Mouse (Mus musculus) cerebellum, adult (tissue): Measurements from ENCODE around the gene Nfx1.
"Not testable (repeated sequence)": the region's sequence is repeated elsewhere in the genome, so short reads cannot be mapped to it uniquely, and the experiment has no call there.

Source experiments
- ATAC-seq: cut with Nextera tagmentation; 2 replicates; pipeline ENCODE4 v1.9.2; 2017; ENCODE audit warnings: mild to moderate bottlenecking, moderate library complexity, mixed read lengths; ENCODE audit not compliant: insufficient number of reproducible peaks, low FRiP score, low TSS enrichment

Nfx1 gene

DNA sequence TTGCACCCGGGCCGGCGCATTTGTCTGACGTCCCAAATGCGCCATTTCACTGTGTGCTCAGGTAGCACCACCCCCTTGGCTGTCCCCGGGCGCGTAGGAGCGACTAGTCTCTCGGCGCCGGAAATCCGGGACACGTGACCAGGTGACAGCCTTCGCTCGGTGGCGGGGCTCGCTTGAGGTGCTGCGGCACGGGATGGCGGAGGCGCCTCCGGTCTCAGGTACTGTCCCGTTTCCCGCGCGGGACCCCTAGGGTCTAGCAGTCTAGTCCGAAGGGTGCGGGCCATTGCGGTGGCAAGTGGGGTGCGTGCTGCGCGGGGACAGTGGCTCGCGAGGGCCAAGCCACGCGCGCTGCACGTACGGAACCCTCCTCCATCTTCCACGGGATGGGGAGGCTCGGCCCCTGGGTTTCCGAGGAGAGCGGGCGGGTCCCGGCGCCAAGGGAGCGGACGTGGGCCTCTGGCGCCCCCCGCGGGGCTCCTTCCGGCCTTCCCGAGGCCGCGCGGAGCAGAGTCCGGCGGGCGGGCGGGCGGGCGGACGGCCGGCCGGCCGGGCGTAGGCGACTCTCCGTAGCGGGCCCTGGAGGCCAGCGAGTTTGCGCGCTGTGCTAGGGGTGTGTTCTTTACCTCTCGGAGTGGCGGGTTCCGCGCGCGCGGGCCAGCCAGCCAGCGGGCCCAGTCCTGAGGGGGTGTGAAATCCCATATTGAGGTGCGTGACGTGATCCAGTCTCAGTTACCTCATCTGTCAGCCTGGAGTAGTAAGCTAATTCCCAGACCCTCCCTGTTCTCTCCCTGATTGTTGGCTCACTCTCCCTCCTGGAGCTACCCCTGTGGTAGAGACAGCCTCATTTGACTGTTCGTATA is at the start of gene Nfx1:
Gene Nfx1, plus strand, starts transcription at position 65 of the 860 bp plus-strand sequence.
- ATAC-seq = peak; percentile 93

- no peak for ATAC-seq
Measured at GRCm38 (mm10) chr4:40921288-40921687, 49.4 kb upstream of the Nfx1 start.

GRCm38 (mm10) chr4:40923087-40923651 is 47.5 kb upstream of the Nfx1 start:
- no peak for ATAC-seq

DNA sequence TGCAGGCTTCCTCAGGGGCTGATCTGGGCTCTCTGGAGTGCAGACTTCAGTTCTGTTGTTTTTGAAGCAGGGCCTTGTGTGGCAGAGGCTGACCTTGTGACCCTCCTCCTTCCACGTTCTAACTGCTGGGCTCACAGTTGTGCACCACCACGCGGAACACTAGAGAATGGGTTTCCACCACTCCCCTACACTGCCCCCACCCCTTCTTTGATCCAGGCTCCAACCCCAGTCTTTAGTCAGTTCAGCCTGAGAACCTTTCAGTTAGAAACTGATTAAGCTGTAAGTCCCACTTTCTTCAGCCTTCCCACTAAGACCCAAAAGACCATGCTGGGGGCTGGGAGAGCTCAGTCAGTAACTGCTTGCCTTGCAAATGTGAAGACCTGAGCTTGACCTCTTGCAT is 45.1 kb upstream of the Nfx1 start:
- ATAC-seq = no peak

DNA sequence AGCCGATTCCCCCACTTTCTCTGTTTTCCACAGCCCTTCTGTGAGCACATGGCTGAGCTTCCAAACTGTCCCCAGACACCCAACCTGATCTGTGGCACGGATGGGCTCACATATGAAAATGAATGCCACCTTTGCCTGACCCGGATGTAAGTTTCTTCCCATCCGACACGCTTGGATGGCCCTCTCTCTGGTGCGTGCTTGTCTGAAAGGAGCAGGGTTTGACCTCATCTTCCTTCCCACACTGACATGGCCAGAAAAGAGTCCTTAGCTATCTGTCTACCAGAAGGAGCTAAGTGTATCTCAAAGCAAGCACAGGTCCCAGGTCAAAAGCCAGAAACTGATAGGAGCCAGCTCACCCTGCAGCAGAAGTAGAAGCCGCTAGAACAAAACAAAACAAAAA is 41.7 kb upstream of the Nfx1 start:
- no peak for ATAC-seq

GRCm38 (mm10) chr4:40933694-40934093 is 37.0 kb upstream of the Nfx1 start:
- ATAC-seq = no peak

DNA sequence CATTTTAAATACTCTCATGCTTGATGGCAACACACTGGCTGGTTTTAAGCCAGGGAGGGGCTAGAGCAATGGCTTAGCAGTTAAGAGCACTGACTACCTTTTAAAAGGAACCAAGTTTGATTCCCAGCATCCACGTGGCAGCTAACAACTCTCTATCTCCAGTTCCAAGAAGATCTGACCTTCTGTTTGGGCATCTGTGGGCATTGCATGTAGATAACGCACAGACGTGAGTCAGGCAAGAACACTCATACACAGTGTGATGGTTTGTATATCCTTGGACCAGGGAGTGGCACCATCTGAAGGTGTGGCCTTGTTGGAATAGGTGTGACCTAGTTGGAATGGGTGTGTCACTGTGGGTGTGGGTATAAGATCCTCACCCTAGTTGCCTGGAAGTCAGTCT is 36.3 kb upstream of the Nfx1 start:
- not testable (repeated sequence) for ATAC-seq

DNA sequence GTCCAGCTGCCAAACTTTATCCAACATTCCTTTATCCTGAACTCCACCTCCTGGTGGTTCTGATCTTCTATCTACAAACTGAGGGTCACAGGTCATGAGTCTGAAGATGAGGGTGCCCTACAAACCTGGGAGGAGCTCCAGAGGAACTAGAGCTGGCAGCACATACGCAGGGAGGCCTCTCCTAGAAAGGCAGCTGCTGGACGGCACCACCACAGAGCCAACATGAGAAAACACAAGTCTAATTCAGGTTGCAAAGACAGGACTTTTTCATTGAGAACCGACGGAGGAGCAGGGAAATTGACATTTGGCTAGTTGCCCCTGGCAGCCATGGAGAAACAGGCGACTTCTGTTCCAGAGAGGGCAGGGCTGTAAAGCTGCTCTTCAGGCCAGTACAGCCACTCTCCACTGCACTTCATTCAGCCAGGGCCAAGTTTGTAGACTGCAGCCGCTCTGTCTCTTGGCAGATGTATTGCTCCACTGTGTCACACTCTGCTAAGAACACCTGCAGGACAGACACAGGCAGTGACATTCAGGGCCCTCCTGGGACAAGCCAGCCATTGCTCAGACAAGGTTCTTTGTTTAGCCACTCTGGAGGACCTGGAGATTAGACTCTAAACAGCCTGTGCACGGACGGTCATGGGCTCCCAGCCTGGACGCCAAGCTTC is 34.4 kb upstream of the Nfx1 start:
- ATAC-seq = peak; percentile 52

DNA sequence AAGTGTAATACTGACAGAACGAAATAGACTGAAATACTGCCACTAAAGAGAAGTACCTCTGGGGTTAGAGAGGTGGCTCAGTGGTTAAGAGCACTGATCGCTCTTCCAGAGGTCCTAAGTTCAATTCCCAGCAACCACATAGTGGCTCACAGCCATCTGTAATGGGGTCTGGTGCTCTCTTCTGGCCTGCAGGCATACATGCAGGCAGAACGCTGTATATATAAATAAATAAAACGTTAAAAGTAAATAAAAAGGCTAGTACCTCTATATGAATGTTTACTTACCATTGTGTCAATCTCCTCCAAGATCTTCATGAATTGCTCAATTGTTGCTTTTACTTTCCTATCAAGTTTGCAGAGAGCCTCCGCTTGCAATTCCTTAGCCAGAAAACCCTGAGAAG is 31.9 kb upstream of the Nfx1 start:
- ATAC-seq = no peak

DNA sequence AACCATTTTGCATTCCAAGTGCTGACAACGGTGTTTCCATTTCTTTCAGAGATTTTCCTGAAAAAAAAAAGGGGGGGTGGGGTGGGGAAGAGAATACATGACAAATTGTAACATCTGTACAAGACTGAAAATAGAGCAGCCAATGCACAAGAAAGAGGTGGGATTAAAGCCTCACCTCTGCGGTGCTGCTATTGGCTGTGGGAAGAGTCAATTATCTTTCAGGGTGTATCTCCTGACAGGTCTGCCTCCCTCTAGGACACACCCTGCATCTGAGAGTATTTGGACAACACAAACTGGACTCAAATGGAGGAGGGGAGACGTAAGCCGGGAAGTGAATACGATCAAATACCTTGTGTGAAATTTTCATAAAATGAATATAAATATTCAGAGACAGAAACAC is 27.1 kb upstream of the Nfx1 start:
- no peak for ATAC-seq

DNA sequence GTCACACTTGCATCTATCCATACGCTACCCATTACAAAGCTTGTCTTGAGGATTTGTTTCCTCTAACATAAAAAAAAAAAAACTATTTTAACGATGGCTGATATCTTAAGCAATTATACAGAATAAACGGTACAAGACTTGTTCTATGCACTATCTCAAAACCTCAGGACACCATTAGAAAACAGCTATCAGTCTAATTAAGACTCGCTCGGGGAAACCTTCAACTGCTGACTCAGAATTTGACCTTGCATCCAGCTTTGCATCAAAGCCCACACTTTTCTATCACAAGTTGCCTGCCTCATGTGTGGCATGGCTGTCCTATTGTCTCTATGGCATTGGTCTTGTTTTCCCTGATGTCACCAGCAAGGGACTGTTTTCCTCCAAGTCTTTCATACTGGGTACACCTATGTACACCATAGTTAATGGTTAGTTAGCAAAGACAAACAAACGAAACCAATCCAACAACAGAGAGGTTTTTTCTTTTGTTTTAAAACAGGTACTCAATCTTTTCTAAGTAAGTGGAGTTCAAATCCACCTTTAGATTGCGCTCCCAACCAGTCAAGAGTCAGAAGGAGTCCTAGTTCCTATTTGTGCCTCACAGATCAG is 24.1 kb upstream of the Nfx1 start:
- ATAC-seq = no peak

DNA sequence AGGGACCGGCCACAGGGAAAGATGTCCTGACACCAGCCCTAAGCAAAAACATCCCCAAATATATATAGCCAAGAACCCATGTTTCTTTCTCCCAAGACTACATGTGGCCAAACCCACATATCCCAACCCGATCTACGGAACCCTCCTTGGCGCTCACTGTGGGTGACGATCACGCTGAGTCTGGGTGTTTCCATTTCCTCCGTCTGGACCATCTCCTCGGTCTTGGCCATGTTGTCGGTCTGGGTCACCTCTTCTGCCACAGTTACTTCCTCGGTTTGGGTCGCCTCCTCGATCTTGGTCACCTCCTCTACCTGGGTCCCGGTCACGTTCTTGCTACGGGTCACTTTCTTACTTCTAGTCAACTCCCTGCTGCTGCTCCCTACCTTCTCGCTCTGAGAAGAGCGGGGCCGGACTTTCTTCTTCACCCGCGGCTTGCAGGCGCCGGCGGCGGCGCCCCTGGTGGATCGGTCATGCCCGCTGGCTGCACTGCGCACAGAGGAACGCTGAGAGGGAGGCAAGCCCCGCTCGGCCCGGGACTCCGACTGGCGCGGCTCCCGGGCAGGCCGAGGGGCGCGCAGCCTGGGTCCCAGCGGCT is 23.0 kb upstream of the Nfx1 start:
- peak; percentile 71 for ATAC-seq

DNA sequence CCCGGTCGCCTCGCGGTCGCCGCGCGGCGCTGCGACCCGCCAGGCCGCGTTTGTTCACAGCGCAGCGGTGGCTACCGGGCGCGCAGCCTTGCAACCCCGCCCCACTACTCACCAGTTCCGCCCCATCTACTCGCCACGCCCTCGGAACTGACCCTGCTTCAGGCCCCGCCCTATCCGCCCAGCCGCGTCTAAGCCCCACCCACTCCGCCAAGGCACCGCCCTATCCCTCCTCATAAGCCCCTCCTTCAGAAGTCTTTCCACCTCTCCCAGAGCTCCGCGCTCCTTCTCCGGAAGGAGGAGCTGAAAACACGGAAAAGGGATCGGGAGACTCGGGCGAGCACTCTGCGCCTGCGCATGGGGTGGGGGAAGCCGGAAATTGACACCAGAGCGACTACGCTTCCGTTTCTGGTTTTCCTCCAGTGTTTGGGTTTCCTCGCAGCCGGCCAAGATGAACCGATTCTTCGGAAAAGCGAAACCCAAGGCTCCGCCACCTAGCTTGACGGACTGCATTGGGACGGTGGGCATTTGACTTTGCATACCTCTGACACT is 22.5 kb upstream of the Nfx1 start, which contains the start of the genes Bag1 and Chmp5:
Gene Bag1, minus strand, starts transcription at position 135 of the 549 bp plus-strand sequence.
Gene Chmp5, plus strand, starts transcription at position 248 of the 549 bp plus-strand sequence.
- ATAC-seq = peak; percentile 94

GRCm38 (mm10) chr4:40953521-40953920 is 17.2 kb upstream of the Nfx1 start:
- no peak for ATAC-seq

GRCm38 (mm10) chr4:40955942-40956341 is 14.8 kb upstream of the Nfx1 start:
- ATAC-seq = no peak

- ATAC-seq = no peak
Measured at GRCm38 (mm10) chr4:40963536-40963935, 7.2 kb upstream of the Nfx1 start.

GRCm38 (mm10) chr4:40969161-40969560 is 1.5 kb upstream of the Nfx1 start:
- ATAC-seq = no peak

- ATAC-seq = no peak
Measured at GRCm38 (mm10) chr4:40969781-40970591, 720 bp upstream of the Nfx1 start.

DNA sequence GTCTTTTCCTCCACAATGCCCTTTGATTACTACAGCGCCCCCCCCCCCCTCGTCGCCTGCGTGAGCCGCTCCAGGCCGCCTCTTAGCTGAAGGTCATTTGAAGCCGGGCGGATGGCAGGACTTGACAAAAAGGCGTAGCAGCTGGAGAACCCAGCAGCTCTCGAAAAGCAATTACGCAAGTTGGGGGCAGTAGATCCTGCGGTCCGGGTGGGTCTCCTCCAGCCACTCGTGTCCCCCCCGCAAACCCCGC is 189 bp upstream of the Nfx1 start:
- no peak; the same call in 1 of the 2 replicates for ATAC-seq

DNA sequence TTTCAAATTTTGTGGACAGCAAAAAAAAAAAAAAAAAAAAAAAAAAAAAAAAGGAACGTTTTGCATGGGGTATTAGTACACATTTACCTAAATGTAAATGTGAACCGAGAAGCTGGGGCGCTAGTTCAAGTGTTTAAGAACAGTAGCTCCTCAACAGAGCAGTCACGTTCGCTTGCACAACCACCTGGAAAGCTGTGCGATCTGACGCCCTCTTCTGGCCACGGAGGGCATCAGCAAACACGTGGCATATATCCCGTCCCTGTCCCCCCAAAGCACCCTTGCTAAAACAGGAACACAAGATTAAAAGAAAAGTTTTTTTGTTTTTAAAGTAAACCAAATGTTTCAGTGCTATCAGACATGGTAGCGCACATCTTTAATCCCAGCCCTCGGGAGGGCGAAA is 1.0 kb downstream of the Nfx1 start:
- ATAC-seq = no peak
